Mouse (Mus musculus) embryonic facial prominence, embryonic 13.5 days (tissue): ENCODE measurements at regions not wholly inside any gene's neighbourhood (a gene's known extent, or its start where the extent isn't known, plus 50 kb on each side); places are given as distances from the start of the nearest gene placed in this dataset.

Source experiments
- ATAC-seq: fragments of 200-750 bp; cut with Nextera tagmentation; 2 replicates; pipeline ENCODE4 v1.8.0; 2017; ENCODE audit warnings: low read depth; ENCODE audit not compliant: insufficient number of reproducible peaks, insufficient read depth, low FRiP score, low TSS enrichment
- H3K27ac ChIP-seq: fragments of 300-500 bp; sonication (generic); 2 replicates; pipeline ENCODE4 v1.5.1; 2015; ENCODE audit warnings: moderate library complexity, mild to moderate bottlenecking, inconsistent platforms
- H3K27me3 ChIP-seq: fragments of 300-500 bp; sonication (generic); 2 replicates; pipeline ENCODE4 v1.6.1; 2015; ENCODE audit warnings: mild to moderate bottlenecking, inconsistent platforms
- H3K36me3 ChIP-seq: fragments of 300-500 bp; sonication (generic); 2 replicates; pipeline ENCODE4 v1.6.1; 2015; ENCODE audit warnings: mild to moderate bottlenecking, inconsistent platforms
- H3K4me1 ChIP-seq: fragments of 300-500 bp; sonication (generic); 2 replicates; pipeline ENCODE4 v1.6.1; 2015; ENCODE audit warnings: inconsistent platforms
- H3K4me2 ChIP-seq: fragments of 300-500 bp; sonication (generic); 2 replicates; pipeline ENCODE4 v1.6.1; 2015; ENCODE audit warnings: moderate library complexity, mild to moderate bottlenecking, inconsistent platforms
- H3K4me3 ChIP-seq: fragments of 300-500 bp; sonication (generic); 2 replicates; pipeline ENCODE4 v1.5.1; 2015; ENCODE audit warnings: mild to moderate bottlenecking, inconsistent platforms
- H3K9ac ChIP-seq: fragments of 300-500 bp; sonication (generic); 2 replicates; pipeline ENCODE4 v1.6.1; 2015; ENCODE audit warnings: mild to moderate bottlenecking, inconsistent platforms
- H3K9me3 ChIP-seq: fragments of 300-500 bp; sonication (generic); 2 replicates; pipeline ENCODE4 v1.6.1; 2016; ENCODE audit warnings: inconsistent platforms
- WGBS: fragments of 180-500 bp; shearing (Covaris S2); methylation state at CpG from one replicate; pipeline ENCODE4 v1.1.7; 2015; ENCODE audit warnings: mixed read lengths; 5-methylcytosine and 5-hydroxymethylcytosine counted together

DNA sequence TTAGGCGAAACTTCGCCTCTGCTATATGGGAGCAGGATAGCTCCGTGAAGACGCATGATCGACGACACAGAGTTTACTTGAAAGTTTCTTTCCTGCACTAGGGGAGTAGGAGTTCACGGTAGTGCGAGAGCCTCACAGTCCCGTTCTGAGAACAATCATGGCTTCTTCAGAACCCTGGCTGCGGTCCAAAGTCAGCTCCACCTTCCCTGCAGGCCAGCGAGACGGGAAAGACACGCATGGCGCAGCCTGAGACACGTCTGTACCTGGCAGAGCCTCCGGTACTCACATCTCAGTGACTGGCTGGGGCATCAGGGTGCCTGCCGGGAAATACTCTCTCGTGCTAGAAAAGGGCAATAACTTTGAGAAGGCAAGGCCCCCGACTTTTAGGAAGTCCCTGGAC is 193.8 kb upstream of the Klf4 start:
- no peak overlapping the region for H3K4me2 ChIP-seq
- no peak for ATAC-seq
- H3K9ac ChIP-seq = no peak overlapping the region
- no peaks in the 10 kb centered on the region for H3K36me3 ChIP-seq
- H3K4me1 ChIP-seq = peaks cover 12% of the 10 kb centered on the region; the same call in 1 of the 2 replicates
- H3K9me3 ChIP-seq = no peaks in the 10 kb centered on the region
- no peak overlapping the region for H3K27ac ChIP-seq
- H3K27me3 ChIP-seq = no peaks in the 10 kb centered on the region
- H3K4me3 ChIP-seq = no peak overlapping the region
- WGBS = 67% methylated on average over 19 of the region's 19 CpGs

DNA sequence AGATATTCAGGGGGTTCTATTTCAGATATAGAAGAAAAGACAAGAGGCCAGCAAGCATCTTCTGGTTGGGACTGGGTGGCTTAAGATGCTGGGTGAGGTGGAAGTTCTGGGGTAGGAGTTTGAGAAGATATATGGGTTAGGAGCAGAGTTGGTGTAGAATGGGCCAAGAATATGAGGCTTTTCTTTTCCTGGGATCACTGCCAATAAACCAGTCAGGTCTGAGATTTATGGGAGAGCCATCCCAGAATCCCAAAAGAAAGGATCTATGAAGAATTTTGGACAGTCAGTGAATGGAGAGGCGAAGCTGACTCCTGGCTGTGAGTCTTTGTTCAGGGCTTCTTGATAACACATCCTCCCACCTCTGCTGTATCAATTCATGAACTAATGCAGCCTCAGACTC is 192.0 kb upstream of the Klf4 start:
- no peak overlapping the region for H3K9ac ChIP-seq
- no peaks in the 10 kb centered on the region for H3K9me3 ChIP-seq
- no peaks in the 10 kb centered on the region for H3K36me3 ChIP-seq
- no peaks in the 10 kb centered on the region for H3K27me3 ChIP-seq
- no peak overlapping the region for H3K4me2 ChIP-seq
- WGBS = 77% methylated on average over 1 of the region's 1 CpGs
- H3K27ac ChIP-seq = no peak overlapping the region
- H3K4me3 ChIP-seq = no peak overlapping the region
- ATAC-seq = no peak
- H3K4me1 ChIP-seq = peaks cover 12% of the 10 kb centered on the region; the same call in 1 of the 2 replicates

DNA sequence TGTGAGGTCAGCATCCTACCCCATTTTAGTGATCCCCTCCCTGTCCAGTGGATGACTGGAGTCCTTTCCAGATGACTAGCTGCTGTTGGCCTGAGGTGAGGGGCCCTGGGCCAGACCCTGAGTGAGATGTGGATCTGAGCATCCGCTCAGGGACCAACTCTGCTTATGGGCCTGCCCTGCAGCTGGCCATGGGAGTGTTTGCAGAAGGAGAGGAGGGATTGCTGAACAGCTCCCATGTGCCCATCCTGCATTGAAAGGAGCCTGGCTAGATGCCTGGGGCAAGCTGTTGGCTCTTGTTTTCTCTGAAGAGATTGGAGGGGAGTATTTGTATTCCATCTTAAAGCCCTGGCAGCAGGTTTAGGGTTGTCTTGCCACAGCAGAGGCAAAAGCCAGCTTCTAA is 190.9 kb upstream of the Klf4 start:
- ATAC-seq = no peak
- Histone ChIP-seq H3K36me3 (no peaks in the 10 kb centered on the region), H3K4me1 (peaks cover 15% of the 10 kb centered on the region), H3K9ac (no peak overlapping the region), H3K4me3 (no peak overlapping the region), H3K27ac (no peak overlapping the region), H3K27me3 (no peaks in the 10 kb centered on the region), H3K4me2 (no peak overlapping the region), H3K9me3 (no peaks in the 10 kb centered on the region)
- 90% methylated on average over 1 of the region's 1 CpGs for WGBS

DNA sequence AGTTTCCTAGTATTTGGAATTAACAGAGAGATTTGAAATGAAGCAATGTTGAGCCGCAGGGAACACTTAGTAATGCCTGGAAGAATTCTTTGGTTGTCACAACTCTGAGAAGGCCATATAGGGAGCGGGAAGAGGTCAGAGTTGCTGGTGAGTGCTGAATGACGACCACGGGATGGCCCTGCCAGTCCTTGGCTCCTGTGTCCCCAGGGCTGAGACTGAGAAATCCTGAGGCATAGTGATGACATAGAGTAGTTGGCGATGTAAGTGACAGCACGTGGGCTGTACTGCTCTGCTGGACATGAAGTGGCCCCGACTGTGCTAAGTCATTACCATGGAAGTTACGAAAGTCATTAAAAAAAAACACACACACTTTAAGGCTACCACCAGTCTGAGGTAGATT is 190.1 kb upstream of the Klf4 start:
- H3K27ac ChIP-seq = no peak overlapping the region
- H3K4me3 ChIP-seq = no peak overlapping the region
- H3K9ac ChIP-seq = no peak overlapping the region
- WGBS = 75% methylated on average over 8 of the region's 8 CpGs
- H3K9me3 ChIP-seq = no peaks in the 10 kb centered on the region
- no peaks in the 10 kb centered on the region for H3K36me3 ChIP-seq
- H3K27me3 ChIP-seq = no peaks in the 10 kb centered on the region
- no peak overlapping the region for H3K4me2 ChIP-seq
- no peak for ATAC-seq
- H3K4me1 ChIP-seq = peaks cover 15% of the 10 kb centered on the region

DNA sequence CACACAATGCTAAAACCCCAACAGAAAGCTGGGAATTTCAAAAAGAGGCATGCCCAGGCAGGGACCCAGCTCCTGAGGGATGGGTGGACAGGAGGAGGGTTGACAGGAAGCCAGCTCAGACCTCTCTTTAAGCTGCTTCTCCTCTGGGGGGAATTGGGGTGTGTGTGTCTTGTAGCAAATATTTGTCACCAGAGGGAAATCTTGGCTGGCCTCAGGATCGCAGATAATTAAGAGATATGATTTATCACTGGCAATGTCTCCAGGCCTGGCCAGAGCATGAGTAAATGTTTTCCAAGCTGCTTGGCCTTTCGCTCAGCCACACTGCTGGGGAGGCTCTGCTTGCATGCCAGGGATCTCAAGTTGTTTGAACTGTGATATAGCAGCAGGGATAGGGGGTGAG is 189.6 kb upstream of the Klf4 start:
- 79% methylated on average over 2 of the region's 2 CpGs for WGBS
- Histone ChIP-seq H3K4me3 (no peak overlapping the region), H3K4me1 (peaks cover 15% of the 10 kb centered on the region), H3K27me3 (no peaks in the 10 kb centered on the region), H3K27ac (no peak overlapping the region), H3K36me3 (no peaks in the 10 kb centered on the region), H3K9ac (no peak overlapping the region), H3K9me3 (no peaks in the 10 kb centered on the region), H3K4me2 (no peak overlapping the region)
- no peak for ATAC-seq

DNA sequence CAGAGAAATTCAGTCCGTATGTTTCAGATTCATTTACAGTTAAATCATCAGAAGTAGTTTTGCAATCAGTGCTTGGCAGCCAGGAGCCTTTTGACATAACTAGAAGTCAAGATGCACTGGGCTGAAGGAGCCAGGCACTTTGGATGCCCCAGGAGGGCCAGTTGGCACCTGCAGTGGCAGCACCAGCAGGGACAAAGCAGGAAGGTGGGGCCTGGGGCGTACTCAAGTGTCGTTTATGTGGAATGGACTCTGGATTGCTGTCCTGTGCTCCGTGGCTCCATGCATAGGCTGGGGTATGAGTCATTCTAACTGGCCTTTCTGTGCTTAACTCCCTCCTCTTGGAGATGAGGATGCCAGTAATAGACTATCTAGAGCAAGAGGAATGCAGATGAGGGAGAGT is 186.2 kb upstream of the Klf4 start:
- ATAC-seq = no peak
- H3K4me2 ChIP-seq = no peak overlapping the region
- no peaks in the 10 kb centered on the region for H3K36me3 ChIP-seq
- no peak overlapping the region for H3K9ac ChIP-seq
- no peaks in the 10 kb centered on the region for H3K27me3 ChIP-seq
- no peaks in the 10 kb centered on the region for H3K9me3 ChIP-seq
- no peak overlapping the region for H3K4me3 ChIP-seq
- no peak overlapping the region for H3K27ac ChIP-seq
- H3K4me1 ChIP-seq = peaks cover 11% of the 10 kb centered on the region
- 66% methylated on average over 4 of the region's 4 CpGs for WGBS

DNA sequence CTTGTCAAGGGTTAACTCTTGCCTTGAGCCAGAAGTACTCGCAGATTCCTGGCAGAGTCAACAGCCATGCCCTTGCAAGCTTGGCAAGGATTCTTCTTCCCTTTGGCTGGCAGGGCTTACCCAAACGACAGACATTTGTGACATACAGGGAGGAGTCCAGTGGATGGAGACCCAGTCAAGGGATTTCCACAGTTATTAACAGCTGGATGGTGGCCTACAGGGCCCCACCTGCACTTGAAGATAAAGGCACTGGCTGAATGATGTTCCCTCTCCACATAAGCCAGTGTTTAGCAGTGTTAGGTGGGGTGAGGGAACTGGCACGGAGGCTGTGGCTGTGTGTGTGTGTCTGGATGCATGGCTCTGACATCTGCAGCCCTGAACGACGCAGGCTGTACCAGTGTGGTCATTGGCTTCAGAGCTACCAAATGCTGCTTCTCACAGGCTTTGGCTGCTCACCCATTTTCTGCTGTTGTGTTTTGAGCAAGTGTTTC is 183.9 kb upstream of the Klf4 start:
- Histone ChIP-seq H3K9ac (no peak overlapping the region), H3K36me3 (no peaks in the 10 kb centered on the region), H3K27me3 (no peaks in the 10 kb centered on the region), H3K9me3 (no peaks in the 10 kb centered on the region), H3K4me1 (peaks cover 15% of the 10 kb centered on the region), H3K4me3 (no peak overlapping the region), H3K4me2 (no peak overlapping the region), H3K27ac (no peak overlapping the region)
- WGBS = 65% methylated on average over 5 of the region's 5 CpGs
- ATAC-seq = no peak

DNA sequence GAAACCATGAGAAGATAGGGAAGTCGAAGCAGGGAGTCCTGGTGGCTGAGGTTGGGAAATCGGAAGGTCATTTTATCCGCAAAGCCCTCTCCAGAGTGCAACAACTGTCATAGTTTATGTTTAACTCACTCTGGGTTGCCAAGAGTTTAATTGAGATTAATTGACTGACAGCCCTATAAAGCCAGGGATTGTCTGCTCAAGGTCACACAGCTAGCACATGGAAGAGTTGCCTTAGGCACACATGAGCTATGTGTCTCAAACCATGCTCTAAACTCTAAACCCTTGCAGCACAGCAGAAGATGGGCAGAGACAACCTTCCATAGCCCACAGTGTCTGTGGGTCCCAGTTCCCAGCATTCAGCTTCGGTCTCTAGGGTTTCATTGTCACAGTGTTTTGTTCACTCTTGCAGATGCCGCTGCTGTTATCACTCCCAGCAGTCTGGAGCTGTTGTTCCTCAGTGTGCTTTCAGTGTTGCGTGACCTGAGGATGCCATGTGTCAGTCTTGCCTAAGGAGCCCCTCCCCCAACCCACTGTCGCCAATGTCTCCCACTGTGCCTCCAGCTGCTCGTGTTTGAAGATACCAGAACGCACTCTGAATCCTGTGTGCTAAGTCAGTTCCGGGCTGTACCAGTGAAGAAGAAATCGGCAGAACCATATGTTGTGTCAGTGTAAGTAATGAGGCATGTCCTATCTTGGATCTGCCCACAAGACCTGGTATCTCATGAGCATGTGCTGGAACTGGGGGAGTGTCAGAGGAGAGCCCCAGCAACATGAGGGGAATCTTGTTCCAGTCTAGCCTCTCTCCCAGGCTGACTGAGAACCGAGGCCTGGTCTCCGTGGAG is 179.5 kb upstream of the Klf4 start:
- Histone ChIP-seq H3K27ac (no peak overlapping the region), H3K4me1 (peaks cover 12% of the 10 kb centered on the region), H3K36me3 (no peaks in the 10 kb centered on the region), H3K9ac (no peak overlapping the region), H3K4me2 (no peak overlapping the region), H3K27me3 (no peaks in the 10 kb centered on the region), H3K9me3 (no peaks in the 10 kb centered on the region), H3K4me3 (no peak overlapping the region)
- no peak for ATAC-seq
- WGBS = 60% methylated on average over 13 of the region's 13 CpGs

DNA sequence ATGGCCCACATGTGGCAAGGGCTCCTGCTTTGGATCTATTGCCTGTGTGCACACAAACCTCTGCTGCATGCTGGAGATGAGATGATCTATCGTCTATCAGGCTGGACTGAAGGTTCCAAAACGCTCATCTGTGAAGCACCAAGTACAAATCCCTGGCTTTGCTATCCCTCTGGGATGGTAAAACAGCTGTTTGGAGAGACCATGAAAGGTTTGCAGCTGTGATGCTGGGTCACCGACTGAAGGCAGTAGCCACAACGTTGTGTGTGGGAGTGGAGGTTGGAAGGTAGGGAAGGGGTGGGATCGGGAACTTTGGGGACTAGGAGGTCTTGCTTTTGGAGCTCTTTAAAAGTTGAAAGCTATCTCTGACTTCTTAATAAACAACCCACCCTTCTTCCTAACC is 178.2 kb upstream of the Klf4 start:
- Histone ChIP-seq H3K4me1 (peaks cover 7% of the 10 kb centered on the region), H3K9ac (no peak overlapping the region), H3K27me3 (no peaks in the 10 kb centered on the region), H3K4me3 (no peak overlapping the region), H3K36me3 (no peaks in the 10 kb centered on the region), H3K27ac (no peak overlapping the region), H3K9me3 (no peaks in the 10 kb centered on the region), H3K4me2 (no peak overlapping the region)
- ATAC-seq = no peak
- 79% methylated on average over 5 of the region's 5 CpGs for WGBS

DNA sequence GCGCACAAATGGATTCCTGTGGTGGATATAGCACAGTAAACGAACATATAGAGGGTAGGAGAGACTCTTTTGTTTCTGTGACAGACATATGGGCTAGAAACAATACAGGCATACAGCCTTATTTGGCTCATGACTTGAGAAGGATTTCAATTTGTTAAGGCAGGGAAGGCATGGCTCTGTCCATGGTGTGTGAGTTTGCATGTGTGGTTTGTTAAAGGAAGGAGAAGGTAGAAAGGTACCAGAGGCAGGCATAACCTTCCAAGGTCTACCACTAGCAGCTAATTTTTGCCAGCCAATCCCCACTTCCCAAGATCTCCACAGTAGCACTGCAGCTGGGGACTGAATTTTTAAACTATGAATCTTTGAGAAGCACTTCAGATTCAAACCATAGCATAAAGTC is 176.5 kb upstream of the Klf4 start:
- Histone ChIP-seq H3K9ac (no peak overlapping the region), H3K4me3 (no peak overlapping the region), H3K9me3 (no peaks in the 10 kb centered on the region), H3K4me2 (no peak overlapping the region), H3K4me1 (peaks cover 10% of the 10 kb centered on the region), H3K27me3 (no peaks in the 10 kb centered on the region), H3K27ac (no peak overlapping the region), H3K36me3 (no peaks in the 10 kb centered on the region)
- no peak for ATAC-seq
- 74% methylated on average over 2 of the region's 2 CpGs for WGBS

DNA sequence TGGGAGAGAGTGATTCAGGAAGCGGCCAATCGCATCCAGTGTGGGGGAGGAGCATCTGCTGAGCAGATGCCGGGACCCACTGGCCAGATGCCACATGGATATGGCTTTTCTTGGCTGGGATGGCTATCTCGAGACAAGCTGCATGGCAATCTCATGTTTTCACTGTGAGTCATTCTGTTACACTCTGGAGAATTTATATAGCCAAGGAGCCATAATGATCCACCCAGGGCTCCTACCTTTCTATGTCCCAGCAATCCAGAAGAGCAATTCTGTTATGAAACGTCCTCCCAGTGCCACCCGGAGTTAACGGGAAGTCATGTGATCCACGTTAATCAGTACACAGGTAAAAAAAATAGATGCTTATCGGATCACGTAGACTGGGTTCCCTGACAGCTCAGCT is 175.7 kb upstream of the Klf4 start:
- Histone ChIP-seq H3K27me3 (no peaks in the 10 kb centered on the region), H3K4me2 (no peak overlapping the region), H3K27ac (no peak overlapping the region), H3K9ac (no peak overlapping the region), H3K9me3 (no peaks in the 10 kb centered on the region), H3K36me3 (no peaks in the 10 kb centered on the region), H3K4me1 (peaks cover 13% of the 10 kb centered on the region), H3K4me3 (no peak overlapping the region)
- 79% methylated on average over 10 of the region's 10 CpGs for WGBS
- no peak for ATAC-seq

DNA sequence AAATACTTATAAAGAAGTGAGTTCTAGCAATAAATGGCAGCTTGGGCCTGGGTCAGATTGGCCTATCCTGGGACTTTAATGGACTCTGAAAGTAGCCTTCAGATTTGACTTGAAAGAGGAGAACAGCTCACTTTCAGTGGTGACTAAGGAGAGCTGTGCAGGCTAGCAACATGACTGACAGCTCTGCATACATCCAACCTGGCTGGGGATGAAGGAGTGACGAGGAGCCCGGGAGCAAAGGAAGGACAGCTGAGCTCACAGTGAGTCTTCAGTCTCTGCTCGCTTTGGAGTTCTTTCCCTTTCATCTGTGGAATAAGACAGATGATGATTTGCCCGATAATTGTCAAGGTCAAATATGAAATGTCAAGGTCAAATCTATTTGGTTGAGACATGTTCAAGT is 172.7 kb upstream of the Klf4 start:
- Histone ChIP-seq H3K27me3 (no peaks in the 10 kb centered on the region), H3K9ac (no peak overlapping the region), H3K4me2 (no peak overlapping the region), H3K4me3 (no peak overlapping the region), H3K36me3 (no peaks in the 10 kb centered on the region), H3K9me3 (no peaks in the 10 kb centered on the region), H3K4me1 (peaks cover 7% of the 10 kb centered on the region), H3K27ac (no peak overlapping the region)
- WGBS = 71% methylated on average over 4 of the region's 4 CpGs
- ATAC-seq = no peak
